Mouse (Mus musculus): Measurements from ENCODE around the gene Snrpd2. TPM values are rescaled to one million over a fixed set of nuclear protein-coding genes. Genes with fewer than 3 reads are reported as not detected.
A peak's percentile ranks its signal among the peaks of the same experiment; 100 is the strongest.

Gene Snrpd2
- polyA plus RNA-seq, 1 experiment from 2014 or later = 110 TPM

- peaks cover 9% of the 10 kb centered on the region; the same call in 1 of the 2 replicates for H3K4me1 ChIP-seq (ENCODE audit: control insufficient read depth, insufficient read depth, low read depth, low read length)
- H3K9me3 ChIP-seq (ENCODE audit: control insufficient read depth, low read length) = peaks cover 2% of the 10 kb centered on the region; the same call in 1 of the 2 replicates
- no peak for ATAC-seq
- H3K4me2 ChIP-seq (ENCODE audit: low read length) = no peak overlapping the region
- no peak overlapping the region for H3K4me3 ChIP-seq (ENCODE audit: low read length)
- H3K9ac ChIP-seq (ENCODE audit: low read depth, low read length) = no peak overlapping the region
- 60% methylated on average over 10 of the region's 10 CpGs for WGBS
- H3K36me3 ChIP-seq (ENCODE audit: control insufficient read depth, insufficient read depth, low read length) = no peaks in the 10 kb centered on the region
- H3K27ac ChIP-seq (ENCODE audit: low read depth, low read length) = no peak overlapping the region; the same call in 1 of the 2 replicates
- H3K27me3 ChIP-seq (replicated peaks; ENCODE audit: control insufficient read depth, insufficient read depth, low read length) = peaks cover 3% of the 10 kb centered on the region; the same call in 1 of the 2 replicates
Measured at GRCm38 (mm10) chr7:19169506-19169905, 20.0 kb downstream of the Snrpd2 start.

DNA sequence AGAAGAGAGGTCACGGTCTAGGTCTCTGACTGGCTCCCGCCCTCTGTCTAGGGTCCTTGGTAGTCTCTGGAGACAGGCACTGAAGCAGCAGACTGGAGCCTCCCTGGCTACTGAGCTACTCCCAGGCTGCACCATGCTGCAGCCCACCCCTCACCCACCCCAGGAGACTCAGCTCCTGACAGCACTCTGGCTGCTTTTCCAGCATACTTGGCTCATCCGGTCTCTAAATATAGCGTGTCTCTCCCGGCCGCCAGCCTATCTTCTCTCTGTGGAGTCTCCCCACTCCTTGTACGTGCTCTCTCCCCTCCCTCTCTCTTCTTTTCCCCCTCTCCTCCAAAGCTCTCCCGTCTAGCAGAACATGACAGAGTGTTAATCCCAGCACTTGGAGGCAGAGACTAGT lies 20.6 kb downstream of the Snrpd2 start:
- Histone ChIP-seq H3K36me3 (ENCODE audit: control insufficient read depth, insufficient read depth, low read length) (no peaks in the 10 kb centered on the region), H3K9me3 (ENCODE audit: control insufficient read depth, low read length) (peaks cover 2% of the 10 kb centered on the region; the same call in 1 of the 2 replicates), H3K27me3 (replicated peaks; ENCODE audit: control insufficient read depth, insufficient read depth, low read length) (no peaks in the 10 kb centered on the region), H3K9ac (ENCODE audit: low read depth, low read length) (0 out of 2 replicates have a peak overlapping the region, but pooled peaks have one; percentile 13), H3K4me1 (ENCODE audit: control insufficient read depth, insufficient read depth, low read depth, low read length) (peaks cover 9% of the 10 kb centered on the region; the same call in 1 of the 2 replicates), H3K4me2 (ENCODE audit: low read length) (no peak overlapping the region), H3K4me3 (ENCODE audit: low read length) (no peak overlapping the region), H3K27ac (ENCODE audit: low read depth, low read length) (peak overlapping the region; percentile 23; the same call in 1 of the 2 replicates)
- ATAC-seq = peak; percentile 41
- 49% methylated on average over 8 of the region's 8 CpGs for WGBS

GRCm38 (mm10) chr7:19171831-19172230 lies 22.3 kb downstream of the Snrpd2 start:
- Histone ChIP-seq H3K9me3 (ENCODE audit: control insufficient read depth, low read length) (peaks cover 2% of the 10 kb centered on the region; the same call in 1 of the 2 replicates), H3K4me3 (ENCODE audit: low read length) (no peak overlapping the region), H3K27me3 (replicated peaks; ENCODE audit: control insufficient read depth, insufficient read depth, low read length) (no peaks in the 10 kb centered on the region), H3K4me1 (ENCODE audit: control insufficient read depth, insufficient read depth, low read depth, low read length) (peaks cover 3% of the 10 kb centered on the region), H3K27ac (ENCODE audit: low read depth, low read length) (peak overlapping the region; percentile 60; the same call in 1 of the 2 replicates), H3K36me3 (ENCODE audit: control insufficient read depth, insufficient read depth, low read length) (no peaks in the 10 kb centered on the region), H3K9ac (ENCODE audit: low read depth, low read length) (0 out of 2 replicates have a peak overlapping the region, but pooled peaks have one; percentile 33), H3K4me2 (ENCODE audit: low read length) (no peak overlapping the region)
- ATAC-seq = no peak
- WGBS = 41% methylated on average over 8 of the region's 8 CpGs

- no peaks in the 10 kb centered on the region for H3K36me3 ChIP-seq (ENCODE audit: control insufficient read depth, insufficient read depth, low read length)
- H3K9ac ChIP-seq (ENCODE audit: low read depth, low read length) = peak overlapping the region; percentile 48; the same call in 1 of the 2 replicates
- no peaks in the 10 kb centered on the region for H3K27me3 ChIP-seq (replicated peaks; ENCODE audit: control insufficient read depth, insufficient read depth, low read length)
- no peak for ATAC-seq
- H3K4me1 ChIP-seq (ENCODE audit: control insufficient read depth, insufficient read depth, low read depth, low read length) = peaks cover 8% of the 10 kb centered on the region
- peak overlapping the region; percentile 31 for H3K4me3 ChIP-seq (ENCODE audit: low read length)
- H3K4me2 ChIP-seq (ENCODE audit: low read length) = peak overlapping the region; percentile 57
- H3K27ac ChIP-seq (ENCODE audit: low read depth, low read length) = no peak overlapping the region
- WGBS = 5% methylated on average over 17 of the region's 17 CpGs
- no peaks in the 10 kb centered on the region for H3K9me3 ChIP-seq (ENCODE audit: control insufficient read depth, low read length)
Measured at GRCm38 (mm10) chr7:19172874-19173273, 23.4 kb downstream of the Snrpd2 start.

GRCm38 (mm10) chr7:19175708-19176515 lies 26.4 kb downstream of the Snrpd2 start, which contains the start of gene Eml2:
Eml2 (plus strand) TSS chr7:19176421.
- Histone ChIP-seq H3K4me1 (ENCODE audit: control insufficient read depth, insufficient read depth, low read depth, low read length) (peaks cover 19% of the 10 kb centered on the region), H3K27ac (ENCODE audit: low read depth, low read length) (peak within 1 kb of the TSS; percentile 73), H3K27me3 (replicated peaks; ENCODE audit: control insufficient read depth, insufficient read depth, low read length) (peaks cover 5% of the 10 kb centered on the region), H3K4me2 (ENCODE audit: low read length) (peak within 1 kb of the TSS; percentile 81), H3K36me3 (ENCODE audit: control insufficient read depth, insufficient read depth, low read length) (no peaks in the 10 kb centered on the region), H3K9me3 (ENCODE audit: control insufficient read depth, low read length) (no peaks in the 10 kb centered on the region), H3K4me3 (ENCODE audit: low read length) (peak within 1 kb of the TSS; percentile 66), H3K9ac (ENCODE audit: low read depth, low read length) (peak within 1 kb of the TSS; percentile 69)
- 1% methylated on average over 28 of the region's 30 CpGs for WGBS
- ATAC-seq = peak; percentile 95

- peak overlapping the region; percentile 69 for H3K9ac ChIP-seq (ENCODE audit: low read depth, low read length)
- peak overlapping the region; percentile 73 for H3K27ac ChIP-seq (ENCODE audit: low read depth, low read length)
- 8% methylated on average over 11 of the region's 21 CpGs for WGBS
- peak overlapping the region; percentile 81 for H3K4me2 ChIP-seq (ENCODE audit: low read length)
- no peaks in the 10 kb centered on the region for H3K36me3 ChIP-seq (ENCODE audit: control insufficient read depth, insufficient read depth, low read length)
- H3K4me3 ChIP-seq (ENCODE audit: low read length) = peak overlapping the region; percentile 66
- ATAC-seq = peak; percentile 55
- peaks cover 19% of the 10 kb centered on the region for H3K4me1 ChIP-seq (ENCODE audit: control insufficient read depth, insufficient read depth, low read depth, low read length)
- H3K27me3 ChIP-seq (replicated peaks; ENCODE audit: control insufficient read depth, insufficient read depth, low read length) = peaks cover 5% of the 10 kb centered on the region
- no peaks in the 10 kb centered on the region for H3K9me3 ChIP-seq (ENCODE audit: control insufficient read depth, low read length)
Measured at GRCm38 (mm10) chr7:19176516-19176947, 27.0 kb downstream of the Snrpd2 start.

DNA sequence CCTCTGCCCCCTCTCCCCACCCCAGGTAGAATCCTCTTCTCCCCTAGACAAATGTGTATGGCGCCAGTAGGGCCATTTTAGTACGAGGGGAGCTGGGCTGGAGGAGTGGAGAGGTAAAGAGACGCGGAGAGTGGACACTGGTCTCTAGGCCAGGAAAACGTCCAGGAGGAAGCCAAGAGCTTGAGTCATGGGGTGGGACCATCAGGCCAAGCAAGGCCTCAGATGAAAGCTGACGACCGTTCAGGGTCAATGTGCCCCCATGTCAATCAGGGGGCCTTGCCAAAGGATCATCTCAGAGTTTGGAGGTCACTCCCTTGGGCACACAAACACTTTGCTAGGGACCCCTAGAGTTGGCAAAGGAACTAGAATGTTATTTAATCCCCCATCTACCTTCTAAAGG lies 27.7 kb downstream of the Snrpd2 start:
- Histone ChIP-seq H3K9ac (ENCODE audit: low read depth, low read length) (peak overlapping the region; percentile 69), H3K36me3 (ENCODE audit: control insufficient read depth, insufficient read depth, low read length) (no peaks in the 10 kb centered on the region), H3K27ac (ENCODE audit: low read depth, low read length) (no peak overlapping the region), H3K4me1 (ENCODE audit: control insufficient read depth, insufficient read depth, low read depth, low read length) (peaks cover 16% of the 10 kb centered on the region), H3K9me3 (ENCODE audit: control insufficient read depth, low read length) (no peaks in the 10 kb centered on the region), H3K4me3 (ENCODE audit: low read length) (peak overlapping the region; percentile 66), H3K27me3 (replicated peaks; ENCODE audit: control insufficient read depth, insufficient read depth, low read length) (peaks cover 5% of the 10 kb centered on the region), H3K4me2 (ENCODE audit: low read length) (peak overlapping the region; percentile 81)
- 66% methylated on average over 7 of the region's 7 CpGs for WGBS
- no peak for ATAC-seq

GRCm38 (mm10) chr7:19178035-19178434 lies 28.5 kb downstream of the Snrpd2 start:
- no peaks in the 10 kb centered on the region for H3K36me3 ChIP-seq (ENCODE audit: control insufficient read depth, insufficient read depth, low read length)
- no peak for ATAC-seq
- peaks cover 5% of the 10 kb centered on the region for H3K27me3 ChIP-seq (replicated peaks; ENCODE audit: control insufficient read depth, insufficient read depth, low read length)
- peaks cover 16% of the 10 kb centered on the region for H3K4me1 ChIP-seq (ENCODE audit: control insufficient read depth, insufficient read depth, low read depth, low read length)
- peak overlapping the region; percentile 56 for H3K9ac ChIP-seq (ENCODE audit: low read depth, low read length)
- WGBS = 4% methylated on average over 18 of the region's 18 CpGs
- H3K4me2 ChIP-seq (ENCODE audit: low read length) = peak overlapping the region; percentile 81
- no peaks in the 10 kb centered on the region for H3K9me3 ChIP-seq (ENCODE audit: control insufficient read depth, low read length)
- H3K27ac ChIP-seq (ENCODE audit: low read depth, low read length) = no peak overlapping the region
- peak overlapping the region; percentile 66 for H3K4me3 ChIP-seq (ENCODE audit: low read length)

DNA sequence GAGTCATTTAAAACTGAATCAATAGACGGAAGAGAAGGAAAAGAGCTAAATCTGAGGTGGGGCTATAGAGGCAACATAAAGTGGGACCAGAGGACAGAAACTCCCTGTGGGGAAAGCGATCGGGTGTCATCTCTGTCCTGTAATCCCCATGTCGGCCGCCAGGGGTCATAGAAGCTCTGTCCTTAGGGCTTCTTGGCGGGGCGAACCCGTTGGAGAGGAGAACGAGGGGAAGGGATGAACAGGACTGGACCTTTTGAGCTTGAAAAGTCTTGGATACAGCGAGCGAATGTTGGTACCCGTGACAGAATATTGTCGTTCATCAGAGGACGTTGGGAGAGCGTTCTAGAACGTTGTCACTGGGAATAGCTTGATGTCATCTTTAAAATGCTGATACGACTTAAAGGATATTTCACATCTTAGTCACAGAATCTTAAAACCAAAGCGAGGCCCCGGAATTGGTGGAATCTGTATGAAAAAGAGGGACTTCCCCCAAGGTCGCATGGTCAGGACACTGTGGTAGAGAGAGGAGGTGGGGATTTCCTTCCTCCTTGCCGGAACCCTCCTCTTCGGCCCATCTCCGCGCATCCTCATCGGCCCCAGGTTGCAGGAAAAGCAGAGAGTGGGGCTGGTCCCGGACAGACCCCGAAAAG lies 29.0 kb downstream of the Snrpd2 start:
- peak overlapping the region; percentile 66 for H3K4me3 ChIP-seq (ENCODE audit: low read length)
- no peaks in the 10 kb centered on the region for H3K9me3 ChIP-seq (ENCODE audit: control insufficient read depth, low read length)
- peaks cover 5% of the 10 kb centered on the region for H3K27me3 ChIP-seq (replicated peaks; ENCODE audit: control insufficient read depth, insufficient read depth, low read length)
- H3K9ac ChIP-seq (ENCODE audit: low read depth, low read length) = peak overlapping the region; percentile 56
- no peaks in the 10 kb centered on the region; the same call in 1 of the 2 replicates for H3K36me3 ChIP-seq (ENCODE audit: control insufficient read depth, insufficient read depth, low read length)
- ATAC-seq = no peak
- H3K27ac ChIP-seq (ENCODE audit: low read depth, low read length) = no peak overlapping the region
- peak overlapping the region; percentile 81 for H3K4me2 ChIP-seq (ENCODE audit: low read length)
- WGBS = 6% methylated on average over 26 of the region's 27 CpGs
- H3K4me1 ChIP-seq (ENCODE audit: control insufficient read depth, insufficient read depth, low read depth, low read length) = peaks cover 16% of the 10 kb centered on the region
